Mouse (Mus musculus) neural tube, embryonic 14.5 days (tissue): ENCODE results near the gene Itga9. TPM values are rescaled to one million over a fixed set of nuclear protein-coding genes. Genes with fewer than 3 reads are reported as not detected.

Experiments
- ATAC-seq: fragments of 200-750 bp; cut with Nextera tagmentation; 2 replicates; pipeline ENCODE4 v1.8.0; 2017; ENCODE audit warnings: low read depth, mild to moderate bottlenecking, moderate TSS enrichment, moderate library complexity
- H3K27ac ChIP-seq: fragments of 300-500 bp; sonication (generic); 2 replicates; pipeline ENCODE4 v1.5.1; 2014; ENCODE audit warnings: low read depth, mild to moderate bottlenecking, control low read depth, low read length, moderate library complexity, mixed read lengths
- H3K27me3 ChIP-seq: fragments of 300-500 bp; sonication (generic); 2 replicates; pipeline ENCODE4 v1.6.1; 2014; ENCODE audit warnings: low read length; ENCODE audit not compliant: control insufficient read depth, insufficient read depth
- H3K36me3 ChIP-seq: fragments of 300-500 bp; sonication (generic); 2 replicates; pipeline ENCODE4 v1.6.1; 2014; ENCODE audit warnings: low read length, mixed read lengths; ENCODE audit not compliant: control insufficient read depth, insufficient read depth
- H3K4me1 ChIP-seq: fragments of 300-500 bp; sonication (generic); 2 replicates; pipeline ENCODE4 v1.6.1; 2014; ENCODE audit warnings: low read length; ENCODE audit not compliant: control insufficient read depth, insufficient read depth
- H3K4me2 ChIP-seq: fragments of 300-500 bp; sonication (generic); 2 replicates; pipeline ENCODE4 v1.6.1; 2014; ENCODE audit warnings: mild to moderate bottlenecking, low read depth, low read length, control low read depth
- H3K4me3 ChIP-seq: fragments of 300-500 bp; sonication (generic); 2 replicates; pipeline ENCODE4 v1.5.1; 2014; ENCODE audit warnings: low read depth, low read length, control low read depth, mixed read lengths
- H3K9ac ChIP-seq: fragments of 300-500 bp; sonication (generic); replicated peaks from 2 replicates; pipeline ENCODE4 v1.6.1; 2014; ENCODE audit warnings: low read depth, mild to moderate bottlenecking, control low read depth, low read length, mixed read lengths
- H3K9me3 ChIP-seq: fragments of 300-500 bp; sonication (generic); 2 replicates; pipeline ENCODE4 v1.6.1; 2016; ENCODE audit warnings: low read length; ENCODE audit not compliant: control insufficient read depth
- WGBS: fragments of 180-500 bp; shearing (Covaris S2); extraction: QIAGEN DNeasy Blood & Tissue Kit; methylation state at CpG from one replicate; pipeline ENCODE4 v1.1.7; 2014; 5-methylcytosine and 5-hydroxymethylcytosine counted together
- polyA plus RNA-seq: library from polyadenylated mRNA; unstranded; fragments of >200 nt; fragmentation: Nextera tagmentation; extraction: Ambion mirVana; gene quantifications from 2 replicates; pipeline ENCODE4 v1.2.1, GENCODE M21; 2014

Itga9 gene
- polyA plus RNA-seq, 1 experiment from 2014 or later = 1.7 TPM

- Histone ChIP-seq H3K4me2 (no peak overlapping the region), H3K27ac (no peak overlapping the region), H3K4me1 (0 out of 2 replicates have a peak, but pooled peaks cover under 1% of the 10 kb centered on the region), H3K36me3 (no peaks in the 10 kb centered on the region), H3K9me3 (no peaks in the 10 kb centered on the region), H3K4me3 (no peak overlapping the region), H3K9ac (no peak overlapping the region), H3K27me3 (no peaks in the 10 kb centered on the region)
- WGBS = 78% methylated on average over 6 of the region's 6 CpGs
- no peak for ATAC-seq
Observed at GRCm38 (mm10) chr9:118785816-118786215, 179.3 kb downstream of the Itga9 start.

GRCm38 (mm10) chr9:118788869-118789281 lies 182.4 kb downstream of the Itga9 start:
- 54% methylated on average over 10 of the region's 10 CpGs for WGBS
- ATAC-seq = no peak
- H3K4me1 ChIP-seq = 0 out of 2 replicates have a peak, but pooled peaks cover 7% of the 10 kb centered on the region
- H3K4me2 ChIP-seq = no peak overlapping the region
- no peaks in the 10 kb centered on the region for H3K36me3 ChIP-seq
- no peak overlapping the region for H3K9ac ChIP-seq
- no peak overlapping the region for H3K4me3 ChIP-seq
- H3K9me3 ChIP-seq = no peaks in the 10 kb centered on the region
- no peak overlapping the region for H3K27ac ChIP-seq
- no peaks in the 10 kb centered on the region for H3K27me3 ChIP-seq

- no peaks in the 10 kb centered on the region for H3K36me3 ChIP-seq
- no peaks in the 10 kb centered on the region for H3K9me3 ChIP-seq
- 39% methylated on average over 3 of the region's 3 CpGs for WGBS
- ATAC-seq = peak; percentile 79
- no peak overlapping the region for H3K4me3 ChIP-seq
- no peak overlapping the region for H3K4me2 ChIP-seq
- 0 out of 2 replicates have a peak, but pooled peaks cover 7% of the 10 kb centered on the region for H3K4me1 ChIP-seq
- peak overlapping the region; percentile 64 for H3K27ac ChIP-seq
- H3K9ac ChIP-seq = no peak overlapping the region
- H3K27me3 ChIP-seq = no peaks in the 10 kb centered on the region
Observed at GRCm38 (mm10) chr9:118791231-118791630, 184.7 kb downstream of the Itga9 start.

GRCm38 (mm10) chr9:118793151-118793785 lies 186.8 kb downstream of the Itga9 start:
- no peak overlapping the region for H3K9ac ChIP-seq
- H3K36me3 ChIP-seq = no peaks in the 10 kb centered on the region
- H3K27me3 ChIP-seq = no peaks in the 10 kb centered on the region
- no peaks in the 10 kb centered on the region for H3K9me3 ChIP-seq
- no peak overlapping the region for H3K4me3 ChIP-seq
- WGBS = 79% methylated on average over 14 of the region's 21 CpGs
- no peak overlapping the region for H3K4me2 ChIP-seq
- H3K27ac ChIP-seq = no peak overlapping the region
- 0 out of 2 replicates have a peak, but pooled peaks cover 7% of the 10 kb centered on the region for H3K4me1 ChIP-seq
- ATAC-seq = no peak

- H3K27ac ChIP-seq = no peak overlapping the region
- no peaks in the 10 kb centered on the region for H3K27me3 ChIP-seq
- H3K4me1 ChIP-seq = 0 out of 2 replicates have a peak, but pooled peaks cover 7% of the 10 kb centered on the region
- no peak overlapping the region for H3K4me2 ChIP-seq
- H3K36me3 ChIP-seq = no peaks in the 10 kb centered on the region
- no peak overlapping the region for H3K4me3 ChIP-seq
- 77% methylated on average over 2 of the region's 2 CpGs for WGBS
- H3K9me3 ChIP-seq = no peaks in the 10 kb centered on the region
- ATAC-seq = no peak
- no peak overlapping the region for H3K9ac ChIP-seq
Observed at GRCm38 (mm10) chr9:118794668-118795067, 188.2 kb downstream of the Itga9 start.

GRCm38 (mm10) chr9:118795304-118795703 lies 188.8 kb downstream of the Itga9 start:
- no peak overlapping the region for H3K4me2 ChIP-seq
- H3K9ac ChIP-seq = no peak overlapping the region
- no peaks in the 10 kb centered on the region for H3K36me3 ChIP-seq
- no peak overlapping the region for H3K27ac ChIP-seq
- no peak overlapping the region for H3K4me3 ChIP-seq
- H3K4me1 ChIP-seq = 0 out of 2 replicates have a peak, but pooled peaks cover 7% of the 10 kb centered on the region
- no peaks in the 10 kb centered on the region for H3K9me3 ChIP-seq
- ATAC-seq = no peak
- H3K27me3 ChIP-seq = no peaks in the 10 kb centered on the region
- WGBS = 37% methylated on average over 4 of the region's 4 CpGs

GRCm38 (mm10) chr9:118799105-118799504 lies 192.6 kb downstream of the Itga9 start:
- Histone ChIP-seq H3K27ac (no peak overlapping the region), H3K4me3 (no peak overlapping the region), H3K4me1 (no peaks in the 10 kb centered on the region), H3K9ac (no peak overlapping the region), H3K4me2 (no peak overlapping the region), H3K36me3 (no peaks in the 10 kb centered on the region), H3K9me3 (no peaks in the 10 kb centered on the region), H3K27me3 (no peaks in the 10 kb centered on the region)
- 72% methylated on average over 7 of the region's 7 CpGs for WGBS
- no peak for ATAC-seq

- WGBS = 40% methylated on average over 15 of the region's 15 CpGs
- H3K27ac ChIP-seq = no peak overlapping the region
Observed at GRCm38 (mm10) chr9:118801176-118801909, 194.9 kb downstream of the Itga9 start.

GRCm38 (mm10) chr9:118801910-118802287 lies 195.4 kb downstream of the Itga9 start:
- H3K9ac ChIP-seq = no peak overlapping the region
- no peaks in the 10 kb centered on the region for H3K4me1 ChIP-seq
- H3K27ac ChIP-seq = no peak overlapping the region
- H3K36me3 ChIP-seq = no peaks in the 10 kb centered on the region
- no peak for ATAC-seq
- no peak overlapping the region for H3K4me3 ChIP-seq
- H3K27me3 ChIP-seq = no peaks in the 10 kb centered on the region
- H3K4me2 ChIP-seq = no peak overlapping the region
- 62% methylated on average over 8 of the region's 8 CpGs for WGBS
- H3K9me3 ChIP-seq = no peaks in the 10 kb centered on the region

More at GRCm38 (mm10) chr9:118801176-118801909, 194.9 kb downstream of the Itga9 start:
- H3K4me1 ChIP-seq = no peaks in the 10 kb centered on the region
- H3K36me3 ChIP-seq = no peaks in the 10 kb centered on the region
- ATAC-seq = no peak
- no peaks in the 10 kb centered on the region for H3K27me3 ChIP-seq
- no peaks in the 10 kb centered on the region for H3K9me3 ChIP-seq
- no peak overlapping the region for H3K9ac ChIP-seq
- H3K4me3 ChIP-seq = no peak overlapping the region
- H3K4me2 ChIP-seq = no peak overlapping the region
